Mouse (Mus musculus): ENCODE data around the gene Cdc27. TPM values are rescaled to one million over a fixed set of nuclear protein-coding genes. Genes with fewer than 3 reads are reported as not detected.

Cdc27 gene
- polyA plus RNA-seq (2015; fragmentation: Nextera tagmentation; extraction: Ambion mirVana) = 31.4 and 38.4 TPM in 2 replicates

GRCm38 (mm10) chr11:104550406-104550974 is at the start of gene Cdc27, which contains the start of gene Myl4:
Cdc27 (minus strand) TSS chr11:104550620.
Myl4 (plus strand) TSS chr11:104550663.
- peak; percentile 97 for ATAC-seq
- Histone ChIP-seq H3K9me3 (ENCODE audit: control insufficient read depth, low read length) (no peaks in the 10 kb centered on the region), H3K4me3 (ENCODE audit: low read length) (peak within 1 kb of the TSS; percentile 91), H3K4me2 (ENCODE audit: low read length) (peak within 1 kb of the TSS; percentile 79), H3K36me3 (ENCODE audit: control insufficient read depth, insufficient read depth, low read length) (no peaks in the 10 kb centered on the region), H3K4me1 (ENCODE audit: control insufficient read depth, insufficient read depth, low read depth, low read length) (peaks cover 14% of the 10 kb centered on the region), H3K27ac (ENCODE audit: low read depth, low read length) (peak within 1 kb of the TSS; percentile 92), H3K9ac (ENCODE audit: low read depth, low read length) (peak within 1 kb of the TSS; percentile 100), H3K27me3 (replicated peaks; ENCODE audit: control insufficient read depth, insufficient read depth, low read length) (no peaks in the 10 kb centered on the region; the same call in 1 of the 2 replicates)
- WGBS = under 1% methylated on average over 35 of the region's 35 CpGs

GRCm38 (mm10) chr11:104599265-104599945 is 49.0 kb upstream of the Cdc27 start:
- H3K9me3 ChIP-seq (ENCODE audit: control insufficient read depth, low read length) = no peaks in the 10 kb centered on the region
- H3K36me3 ChIP-seq (ENCODE audit: control insufficient read depth, insufficient read depth, low read length) = no peaks in the 10 kb centered on the region
- WGBS = 89% methylated on average over 13 of the region's 13 CpGs
- no peaks in the 10 kb centered on the region for H3K4me1 ChIP-seq (ENCODE audit: control insufficient read depth, insufficient read depth, low read depth, low read length)
- no peak overlapping the region for H3K9ac ChIP-seq (ENCODE audit: low read depth, low read length)
- no peak overlapping the region for H3K4me2 ChIP-seq (ENCODE audit: low read length)
- no peak overlapping the region for H3K4me3 ChIP-seq (ENCODE audit: low read length)
- ATAC-seq = no peak
- no peaks in the 10 kb centered on the region for H3K27me3 ChIP-seq (replicated peaks; ENCODE audit: control insufficient read depth, insufficient read depth, low read length)
- H3K27ac ChIP-seq (ENCODE audit: low read depth, low read length) = no peak overlapping the region

- H3K36me3 ChIP-seq (ENCODE audit: control insufficient read depth, insufficient read depth, low read length) = no peaks in the 10 kb centered on the region
- no peak overlapping the region for H3K4me2 ChIP-seq (ENCODE audit: low read length)
- no peak overlapping the region for H3K4me3 ChIP-seq (ENCODE audit: low read length)
- no peaks in the 10 kb centered on the region for H3K27me3 ChIP-seq (replicated peaks; ENCODE audit: control insufficient read depth, insufficient read depth, low read length)
- no peaks in the 10 kb centered on the region for H3K4me1 ChIP-seq (ENCODE audit: control insufficient read depth, insufficient read depth, low read depth, low read length)
- no peak overlapping the region for H3K27ac ChIP-seq (ENCODE audit: low read depth, low read length)
- no peaks in the 10 kb centered on the region for H3K9me3 ChIP-seq (ENCODE audit: control insufficient read depth, low read length)
- no peak overlapping the region for H3K9ac ChIP-seq (ENCODE audit: low read depth, low read length)
- 84% methylated on average over 10 of the region's 10 CpGs for WGBS
- ATAC-seq = no peak
These were observed 45.9 kb upstream of the Cdc27 start for GRCm38 (mm10) chr11:104596365-104596764.

GRCm38 (mm10) chr11:104592066-104592835 is 41.8 kb upstream of the Cdc27 start:
- Histone ChIP-seq H3K9me3 (ENCODE audit: control insufficient read depth, low read length) (peaks cover 5% of the 10 kb centered on the region; the same call in 1 of the 2 replicates), H3K4me2 (ENCODE audit: low read length) (no peak overlapping the region), H3K36me3 (ENCODE audit: control insufficient read depth, insufficient read depth, low read length) (no peaks in the 10 kb centered on the region), H3K27me3 (replicated peaks; ENCODE audit: control insufficient read depth, insufficient read depth, low read length) (no peaks in the 10 kb centered on the region), H3K27ac (ENCODE audit: low read depth, low read length) (no peak overlapping the region), H3K9ac (ENCODE audit: low read depth, low read length) (no peak overlapping the region), H3K4me3 (ENCODE audit: low read length) (no peak overlapping the region), H3K4me1 (ENCODE audit: control insufficient read depth, insufficient read depth, low read depth, low read length) (no peaks in the 10 kb centered on the region)
- 78% methylated on average over 13 of the region's 13 CpGs for WGBS
- ATAC-seq = no peak

- ATAC-seq = peak; percentile 83
- no peaks in the 10 kb centered on the region for H3K27me3 ChIP-seq (replicated peaks; ENCODE audit: control insufficient read depth, insufficient read depth, low read length)
- H3K4me2 ChIP-seq (ENCODE audit: low read length) = no peak overlapping the region
- WGBS = 4% methylated on average over 8 of the region's 8 CpGs
- no peak overlapping the region for H3K4me3 ChIP-seq (ENCODE audit: low read length)
- no peak overlapping the region for H3K27ac ChIP-seq (ENCODE audit: low read depth, low read length)
- no peak overlapping the region for H3K9ac ChIP-seq (ENCODE audit: low read depth, low read length)
- H3K9me3 ChIP-seq (ENCODE audit: control insufficient read depth, low read length) = peaks cover 5% of the 10 kb centered on the region; the same call in 1 of the 2 replicates
- no peaks in the 10 kb centered on the region for H3K4me1 ChIP-seq (ENCODE audit: control insufficient read depth, insufficient read depth, low read depth, low read length)
- no peaks in the 10 kb centered on the region for H3K36me3 ChIP-seq (ENCODE audit: control insufficient read depth, insufficient read depth, low read length)
These were observed 39.7 kb upstream of the Cdc27 start for GRCm38 (mm10) chr11:104590148-104590547.

- no peak overlapping the region for H3K4me2 ChIP-seq (ENCODE audit: low read length)
- H3K36me3 ChIP-seq (ENCODE audit: control insufficient read depth, insufficient read depth, low read length) = no peaks in the 10 kb centered on the region
- no peak overlapping the region for H3K27ac ChIP-seq (ENCODE audit: low read depth, low read length)
- peaks cover 5% of the 10 kb centered on the region; the same call in 1 of the 2 replicates for H3K9me3 ChIP-seq (ENCODE audit: control insufficient read depth, low read length)
- no peak overlapping the region for H3K4me3 ChIP-seq (ENCODE audit: low read length)
- 83% methylated on average over 1 of the region's 1 CpGs for WGBS
- H3K4me1 ChIP-seq (ENCODE audit: control insufficient read depth, insufficient read depth, low read depth, low read length) = no peaks in the 10 kb centered on the region
- no peak for ATAC-seq
- H3K27me3 ChIP-seq (replicated peaks; ENCODE audit: control insufficient read depth, insufficient read depth, low read length) = no peaks in the 10 kb centered on the region
- H3K9ac ChIP-seq (ENCODE audit: low read depth, low read length) = no peak overlapping the region
These were observed 39.1 kb upstream of the Cdc27 start for GRCm38 (mm10) chr11:104589570-104589969.

GRCm38 (mm10) chr11:104588513-104588912 is 38.1 kb upstream of the Cdc27 start:
- Histone ChIP-seq H3K4me3 (ENCODE audit: low read length) (no peak overlapping the region), H3K4me1 (ENCODE audit: control insufficient read depth, insufficient read depth, low read depth, low read length) (no peaks in the 10 kb centered on the region), H3K4me2 (ENCODE audit: low read length) (no peak overlapping the region), H3K27me3 (replicated peaks; ENCODE audit: control insufficient read depth, insufficient read depth, low read length) (no peaks in the 10 kb centered on the region), H3K9me3 (ENCODE audit: control insufficient read depth, low read length) (peaks cover 5% of the 10 kb centered on the region; the same call in 1 of the 2 replicates), H3K27ac (ENCODE audit: low read depth, low read length) (no peak overlapping the region), H3K36me3 (ENCODE audit: control insufficient read depth, insufficient read depth, low read length) (no peaks in the 10 kb centered on the region), H3K9ac (ENCODE audit: low read depth, low read length) (no peak overlapping the region)
- ATAC-seq = no peak
- 87% methylated on average over 2 of the region's 2 CpGs for WGBS

GRCm38 (mm10) chr11:104587904-104588303 is 37.5 kb upstream of the Cdc27 start:
- Histone ChIP-seq H3K4me1 (ENCODE audit: control insufficient read depth, insufficient read depth, low read depth, low read length) (no peaks in the 10 kb centered on the region), H3K4me3 (ENCODE audit: low read length) (no peak overlapping the region), H3K27me3 (replicated peaks; ENCODE audit: control insufficient read depth, insufficient read depth, low read length) (no peaks in the 10 kb centered on the region), H3K36me3 (ENCODE audit: control insufficient read depth, insufficient read depth, low read length) (no peaks in the 10 kb centered on the region), H3K27ac (ENCODE audit: low read depth, low read length) (no peak overlapping the region), H3K4me2 (ENCODE audit: low read length) (no peak overlapping the region), H3K9ac (ENCODE audit: low read depth, low read length) (no peak overlapping the region), H3K9me3 (ENCODE audit: control insufficient read depth, low read length) (peaks cover 5% of the 10 kb centered on the region; the same call in 1 of the 2 replicates)
- no peak for ATAC-seq
- 99% methylated on average over 9 of the region's 9 CpGs for WGBS

- Histone ChIP-seq H3K27me3 (replicated peaks; ENCODE audit: control insufficient read depth, insufficient read depth, low read length) (no peaks in the 10 kb centered on the region), H3K4me3 (ENCODE audit: low read length) (no peak overlapping the region), H3K36me3 (ENCODE audit: control insufficient read depth, insufficient read depth, low read length) (no peaks in the 10 kb centered on the region), H3K27ac (ENCODE audit: low read depth, low read length) (no peak overlapping the region), H3K4me1 (ENCODE audit: control insufficient read depth, insufficient read depth, low read depth, low read length) (no peaks in the 10 kb centered on the region), H3K9me3 (ENCODE audit: control insufficient read depth, low read length) (peaks cover 5% of the 10 kb centered on the region; the same call in 1 of the 2 replicates), H3K4me2 (ENCODE audit: low read length) (no peak overlapping the region), H3K9ac (ENCODE audit: low read depth, low read length) (no peak overlapping the region)
- no peak for ATAC-seq
- 76% methylated on average over 5 of the region's 5 CpGs for WGBS
These were observed 35.1 kb upstream of the Cdc27 start for GRCm38 (mm10) chr11:104585495-104585894.

Data from hindbrain, embryonic 16.5 days (tissue).